Mouse (Mus musculus) forebrain, embryonic 11.5 days (tissue): ENCODE measurements at regions not wholly inside any gene's neighbourhood (a gene's known extent, or its start where the extent isn't known, plus 50 kb on each side); places are given as distances from the start of the nearest gene placed in this dataset.
A peak's percentile ranks its signal among the peaks of the same experiment; 100 is the strongest.

ENCODE experiments used
- ATAC-seq: fragments of 200-750 bp; cut with Nextera tagmentation; replicated peaks from 2 replicates; pipeline ENCODE4 v1.8.0; 2017; ENCODE audit warnings: moderate TSS enrichment; ENCODE audit not compliant: low FRiP score
- DNase-seq: peaks from one replicate; pipeline ENCODE4 v3.0.0-alpha.2; 2017; ENCODE audit warnings: low spot score
- H3K27ac ChIP-seq: fragments of 300-500 bp; sonication (generic); 2 replicates; pipeline ENCODE4 v1.5.1; 2014; ENCODE audit warnings: low read depth, low read length
- H3K27me3 ChIP-seq: fragments of 300-500 bp; sonication (generic); 2 replicates; pipeline ENCODE4 v1.6.1; 2014; ENCODE audit warnings: mild to moderate bottlenecking, low read length, mixed read lengths; ENCODE audit not compliant: control insufficient read depth, insufficient read depth
- H3K36me3 ChIP-seq: fragments of 300-500 bp; sonication (generic); 2 replicates; pipeline ENCODE4 v1.6.1; 2014; ENCODE audit warnings: mild to moderate bottlenecking, low read length, moderate library complexity, mixed read lengths; ENCODE audit not compliant: control insufficient read depth, insufficient read depth
- H3K4me1 ChIP-seq: fragments of 300-500 bp; sonication (generic); replicated peaks from 2 replicates; pipeline ENCODE4 v1.6.1; 2014; ENCODE audit warnings: low read length, mixed read lengths; ENCODE audit not compliant: control insufficient read depth, insufficient read depth
- H3K4me2 ChIP-seq: fragments of 300-500 bp; sonication (generic); 2 replicates; pipeline ENCODE4 v1.6.1; 2014; ENCODE audit warnings: low read depth, mild to moderate bottlenecking, low read length, moderate library complexity, mixed read lengths; ENCODE audit not compliant: severe bottlenecking
- H3K4me3 ChIP-seq: fragments of 300-500 bp; sonication (generic); 2 replicates; pipeline ENCODE4 v1.5.1; 2014; ENCODE audit warnings: low read depth, low read length
- H3K9ac ChIP-seq: fragments of 300-500 bp; sonication (generic); 2 replicates; pipeline ENCODE4 v1.6.1; 2014; ENCODE audit warnings: low read length
- H3K9me3 ChIP-seq: fragments of 300-500 bp; sonication (generic); 2 replicates; pipeline ENCODE4 v1.6.1; 2016; ENCODE audit warnings: low read length, mixed read lengths; ENCODE audit not compliant: control insufficient read depth
- WGBS: fragments of 180-500 bp; shearing (Covaris S2); extraction: QIAGEN DNeasy Blood & Tissue Kit; methylation state at CpG from one replicate; pipeline ENCODE4 v1.1.7; 2014; 5-methylcytosine and 5-hydroxymethylcytosine counted together

GRCm38 (mm10) chr2:178842595-178842994 lies 412.3 kb downstream of the Cdh26 start:
- DNase-seq (no peak), ATAC-seq (no peak)
- Histone ChIP-seq H3K4me2 (no peak overlapping the region), H3K9me3 (no peaks in the 10 kb centered on the region), H3K36me3 (no peaks in the 10 kb centered on the region), H3K27me3 (no peaks in the 10 kb centered on the region), H3K9ac (no peak overlapping the region), H3K27ac (no peak overlapping the region), H3K4me1 (0 out of 2 replicates have a peak, but pooled peaks cover 2% of the 10 kb centered on the region), H3K4me3 (no peak overlapping the region)
- WGBS = 81% methylated on average over 12 of the region's 12 CpGs

- Histone ChIP-seq H3K4me2 (no peak overlapping the region), H3K27me3 (no peaks in the 10 kb centered on the region), H3K36me3 (no peaks in the 10 kb centered on the region), H3K27ac (no peak overlapping the region), H3K9me3 (no peaks in the 10 kb centered on the region), H3K4me3 (no peak overlapping the region), H3K9ac (no peak overlapping the region), H3K4me1 (0 out of 2 replicates have a peak, but pooled peaks cover under 1% of the 10 kb centered on the region)
- ATAC-seq (no peak), DNase-seq (no peak)
- WGBS = 85% methylated on average over 3 of the region's 3 CpGs
Measured at GRCm38 (mm10) chr2:178843458-178843857, 413.1 kb downstream of the Cdh26 start.

- H3K27me3 ChIP-seq = no peaks in the 10 kb centered on the region
- no peaks in the 10 kb centered on the region for H3K9me3 ChIP-seq
- H3K27ac ChIP-seq = no peak overlapping the region
- ATAC-seq (no peak), DNase-seq (peak; percentile 14)
- H3K36me3 ChIP-seq = no peaks in the 10 kb centered on the region
- H3K9ac ChIP-seq = no peak overlapping the region
- H3K4me2 ChIP-seq = no peak overlapping the region
- 0 out of 2 replicates have a peak, but pooled peaks cover 2% of the 10 kb centered on the region for H3K4me1 ChIP-seq
- WGBS = 65% methylated on average over 4 of the region's 4 CpGs
- H3K4me3 ChIP-seq = no peak overlapping the region
Measured at GRCm38 (mm10) chr2:178844561-178844960, 414.2 kb downstream of the Cdh26 start.

- no peaks in the 10 kb centered on the region for H3K9me3 ChIP-seq
- no peaks in the 10 kb centered on the region for H3K36me3 ChIP-seq
- ATAC-seq = peak; percentile 35; the same call in 1 of the 2 replicates
- 91% methylated on average over 10 of the region's 10 CpGs for WGBS
- H3K4me3 ChIP-seq = no peak overlapping the region
- no peak for DNase-seq
- H3K4me1 ChIP-seq = 0 out of 2 replicates have a peak, but pooled peaks cover 2% of the 10 kb centered on the region
- no peak overlapping the region for H3K4me2 ChIP-seq
- H3K27ac ChIP-seq = no peak overlapping the region
- H3K27me3 ChIP-seq = no peaks in the 10 kb centered on the region
- no peak overlapping the region for H3K9ac ChIP-seq
Measured at GRCm38 (mm10) chr2:178850320-178850719, 420.0 kb downstream of the Cdh26 start.

- Histone ChIP-seq H3K27me3 (no peaks in the 10 kb centered on the region), H3K27ac (peak overlapping the region; percentile 34; the same call in 1 of the 2 replicates), H3K9me3 (no peaks in the 10 kb centered on the region), H3K36me3 (no peaks in the 10 kb centered on the region), H3K9ac (no peak overlapping the region), H3K4me2 (no peak overlapping the region), H3K4me1 (0 out of 2 replicates have a peak, but pooled peaks cover 2% of the 10 kb centered on the region), H3K4me3 (no peak overlapping the region)
- DNase-seq = no peak
- 73% methylated on average over 11 of the region's 11 CpGs for WGBS
- ATAC-seq = peak; percentile 55
Measured at GRCm38 (mm10) chr2:178850769-178851168, 420.4 kb downstream of the Cdh26 start.

- DNase-seq (no peak), ATAC-seq (no peak)
- no peak overlapping the region for H3K4me2 ChIP-seq
- no peaks in the 10 kb centered on the region for H3K27me3 ChIP-seq
- H3K4me1 ChIP-seq = no peaks in the 10 kb centered on the region
- H3K27ac ChIP-seq = no peak overlapping the region
- no peaks in the 10 kb centered on the region for H3K36me3 ChIP-seq
- no peak overlapping the region for H3K9ac ChIP-seq
- 83% methylated on average over 1 of the region's 1 CpGs for WGBS
- no peaks in the 10 kb centered on the region for H3K9me3 ChIP-seq
- H3K4me3 ChIP-seq = no peak overlapping the region
Measured at GRCm38 (mm10) chr2:178854012-178854411, 423.7 kb downstream of the Cdh26 start.

- Histone ChIP-seq H3K36me3 (no peaks in the 10 kb centered on the region), H3K4me3 (no peak overlapping the region), H3K9me3 (no peaks in the 10 kb centered on the region), H3K9ac (no peak overlapping the region), H3K4me2 (no peak overlapping the region), H3K4me1 (no peaks in the 10 kb centered on the region), H3K27ac (no peak overlapping the region), H3K27me3 (no peaks in the 10 kb centered on the region)
- no peak for DNase-seq
- ATAC-seq = no peak
- WGBS = 64% methylated on average over 2 of the region's 2 CpGs
Measured at GRCm38 (mm10) chr2:178854760-178855159, 424.4 kb downstream of the Cdh26 start.

GRCm38 (mm10) chr2:178862620-178863019 lies 432.3 kb downstream of the Cdh26 start:
- H3K4me2 ChIP-seq = no peak overlapping the region
- no peak overlapping the region for H3K4me3 ChIP-seq
- H3K4me1 ChIP-seq = no peaks in the 10 kb centered on the region
- no peaks in the 10 kb centered on the region for H3K36me3 ChIP-seq
- DNase-seq (no peak), ATAC-seq (no peak)
- H3K27ac ChIP-seq = no peak overlapping the region
- no peaks in the 10 kb centered on the region for H3K9me3 ChIP-seq
- no peaks in the 10 kb centered on the region for H3K27me3 ChIP-seq
- H3K9ac ChIP-seq = no peak overlapping the region

- Histone ChIP-seq H3K36me3 (no peaks in the 10 kb centered on the region), H3K27me3 (no peaks in the 10 kb centered on the region), H3K4me1 (no peaks in the 10 kb centered on the region), H3K4me2 (no peak overlapping the region), H3K4me3 (no peak overlapping the region), H3K9me3 (no peaks in the 10 kb centered on the region), H3K9ac (no peak overlapping the region), H3K27ac (no peak overlapping the region)
- 78% methylated on average over 3 of the region's 3 CpGs for WGBS
- peak; percentile 59 for DNase-seq
- no peak for ATAC-seq
Measured at GRCm38 (mm10) chr2:178867086-178867485, 436.8 kb downstream of the Cdh26 start.
